Mouse (Mus musculus): ENCODE measurements around the gene Trp53bp2.
A peak's percentile ranks its signal among the peaks of the same experiment; 100 is the strongest.

DNA sequence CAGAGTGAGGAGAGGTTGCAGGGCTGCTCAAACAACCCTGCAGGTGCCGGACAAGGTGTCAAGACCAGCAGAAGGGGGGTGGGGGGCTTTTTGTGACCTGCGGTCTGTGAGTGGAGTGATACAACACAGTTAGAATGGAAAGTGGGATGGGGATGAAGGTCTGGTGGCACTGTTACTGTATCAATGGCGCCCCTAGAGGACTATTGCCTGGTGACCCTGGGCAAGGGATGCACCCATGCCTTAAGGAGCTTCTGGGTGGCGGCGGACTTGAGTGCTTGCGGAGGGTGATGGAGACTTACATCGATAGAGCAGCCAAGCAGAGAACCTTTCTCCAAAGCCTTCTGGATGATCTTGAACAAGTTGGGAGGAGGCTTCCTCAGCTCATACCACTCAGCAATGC, 81.6 kb downstream of the Trp53bp2 start:
- TF ChIP-seq CTCF (IDR thresholded peaks at IDR 0.05; ENCODE audit: control insufficient read depth, insufficient read depth, low read length) (peak; percentile 10; the same call in 1 of the 2 replicates), POLR2A (IDR thresholded peaks at IDR 0.05; ENCODE audit: borderline replicate concordance, control insufficient read depth, low read depth, low read length) (no peak)
